Mouse (Mus musculus): ENCODE data around the gene Trnt1. TPM values are rescaled to one million over a fixed set of nuclear protein-coding genes. Genes with fewer than 3 reads are reported as not detected.
A peak's percentile ranks its signal among the peaks of the same experiment; 100 is the strongest.

The Trnt1 gene
- polyA plus RNA-seq, 1 experiment from 2014 or later: 79.9 TPM

DNA sequence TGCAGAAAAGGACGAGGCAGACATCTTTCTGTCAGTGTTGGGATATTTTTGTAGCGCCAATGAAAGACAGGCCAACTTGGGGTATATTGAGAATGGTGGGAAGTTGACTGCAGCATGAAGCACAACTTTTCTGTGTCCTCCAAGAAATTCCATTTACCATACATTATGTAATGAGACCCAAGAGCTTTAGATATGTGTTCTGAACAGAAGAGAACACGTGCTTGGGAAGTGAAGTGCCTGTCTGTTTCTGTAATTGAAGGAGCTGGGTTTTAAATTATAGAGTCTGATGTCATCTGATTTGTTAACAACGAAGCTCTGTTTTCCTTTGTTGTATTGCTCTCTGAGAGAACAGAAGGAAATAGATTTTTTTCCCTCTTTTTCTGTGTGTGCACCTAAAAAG lies 1.1 kb downstream of the Trnt1 start:
- no peak for DNase-seq (ENCODE audit: low spot score)

DNA sequence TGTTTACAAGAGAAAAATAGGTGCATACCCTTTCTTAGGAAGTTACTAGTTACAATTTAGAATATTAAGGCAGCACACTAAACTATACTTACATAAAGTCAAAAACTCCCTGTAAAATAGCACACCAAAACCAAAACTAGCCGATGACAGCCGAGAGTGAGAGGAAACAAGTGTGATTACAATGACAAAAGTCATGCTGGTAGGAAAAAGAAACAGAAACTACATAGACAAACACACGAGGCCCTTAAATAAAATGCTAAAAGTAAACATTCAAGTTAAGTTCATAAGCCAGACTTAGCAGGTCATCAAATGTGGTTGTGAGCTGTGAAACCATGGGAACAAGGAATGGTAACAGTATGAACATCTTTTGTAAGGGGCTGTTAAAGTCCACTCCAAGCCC lies 18.2 kb downstream of the Trnt1 start:
- DNase-seq (ENCODE audit: low spot score): no peak

DNA sequence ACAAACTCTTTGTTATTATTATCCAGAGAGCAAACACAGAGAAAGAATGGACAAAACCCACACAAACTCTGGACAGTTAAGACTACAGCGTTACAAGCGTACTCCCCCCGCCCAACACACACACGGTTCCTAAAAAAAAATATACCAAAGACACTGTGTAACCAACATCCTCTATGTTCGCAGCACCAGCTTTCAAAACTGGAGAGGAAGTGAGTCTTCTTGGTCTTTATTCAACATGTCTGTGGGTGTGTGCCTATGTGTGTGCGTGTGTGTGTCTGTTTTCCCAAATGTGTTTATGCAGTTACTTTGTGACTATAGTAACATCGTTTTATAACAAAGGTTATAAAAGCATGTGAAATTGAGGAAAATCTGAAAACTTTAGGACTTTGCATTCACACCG lies 22.5 kb downstream of the Trnt1 start:
- DNase-seq (ENCODE audit: low spot score): peak; percentile 12

DNA sequence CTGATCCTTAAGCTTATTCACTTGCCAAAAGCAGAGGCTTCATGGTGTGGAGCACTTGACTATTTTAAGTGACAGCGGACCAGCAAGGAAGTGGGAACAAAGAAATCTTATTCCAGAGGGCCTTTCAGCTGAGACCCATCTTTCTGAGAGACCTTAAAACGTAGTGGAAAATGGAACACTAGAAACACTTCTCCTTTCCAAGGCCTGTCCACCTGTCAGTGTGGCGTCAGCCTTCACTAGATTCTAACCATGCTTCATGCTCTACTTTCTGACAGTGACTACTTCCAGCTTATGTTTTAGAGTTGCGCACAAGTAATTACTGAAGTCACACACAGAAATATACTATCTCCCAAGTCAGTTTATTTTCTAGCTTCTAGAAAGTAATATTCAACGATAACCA lies 23.6 kb downstream of the Trnt1 start:
- DNase-seq (ENCODE audit: low spot score): no peak

DNA sequence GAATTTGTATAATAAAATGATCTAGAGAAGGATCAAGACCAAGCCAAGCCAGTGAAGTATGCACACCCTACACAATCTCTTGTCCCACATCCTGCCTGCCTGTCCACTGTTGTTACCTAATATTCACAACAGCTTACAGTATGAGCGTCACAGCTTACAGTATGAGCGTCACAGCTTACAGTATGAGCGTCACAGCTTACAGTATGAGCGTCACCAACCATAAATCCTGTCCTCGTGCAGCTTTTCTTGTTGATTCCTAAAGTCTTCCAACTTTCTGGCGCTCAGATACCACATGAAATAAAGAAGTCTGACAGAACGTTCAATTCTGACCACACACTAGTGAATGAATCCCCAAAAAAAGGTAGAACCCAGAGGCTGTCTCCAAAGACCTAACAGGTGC lies 24.2 kb downstream of the Trnt1 start:
- no peak for DNase-seq (ENCODE audit: low spot score)

DNA sequence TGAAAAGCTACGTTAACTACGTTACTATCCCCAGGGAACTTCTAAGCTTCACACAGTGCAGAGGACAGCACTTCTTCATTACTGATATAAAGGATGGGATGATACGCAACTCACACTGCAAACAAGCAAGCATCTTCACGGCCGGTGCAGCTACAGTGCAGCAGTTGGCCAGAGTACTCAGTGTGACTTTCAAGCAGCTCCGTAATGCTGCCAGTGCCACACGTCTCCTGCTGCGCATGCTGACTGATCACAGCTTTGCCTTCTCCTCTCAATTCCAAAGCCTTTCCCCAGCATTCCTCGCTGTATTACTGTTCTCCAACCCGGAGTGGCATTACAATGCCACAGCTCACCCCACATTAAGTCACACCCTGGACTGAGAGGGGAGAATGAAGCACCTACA lies 24.7 kb downstream of the Trnt1 start:
- DNase-seq (ENCODE audit: low spot score): peak; percentile 3

DNA sequence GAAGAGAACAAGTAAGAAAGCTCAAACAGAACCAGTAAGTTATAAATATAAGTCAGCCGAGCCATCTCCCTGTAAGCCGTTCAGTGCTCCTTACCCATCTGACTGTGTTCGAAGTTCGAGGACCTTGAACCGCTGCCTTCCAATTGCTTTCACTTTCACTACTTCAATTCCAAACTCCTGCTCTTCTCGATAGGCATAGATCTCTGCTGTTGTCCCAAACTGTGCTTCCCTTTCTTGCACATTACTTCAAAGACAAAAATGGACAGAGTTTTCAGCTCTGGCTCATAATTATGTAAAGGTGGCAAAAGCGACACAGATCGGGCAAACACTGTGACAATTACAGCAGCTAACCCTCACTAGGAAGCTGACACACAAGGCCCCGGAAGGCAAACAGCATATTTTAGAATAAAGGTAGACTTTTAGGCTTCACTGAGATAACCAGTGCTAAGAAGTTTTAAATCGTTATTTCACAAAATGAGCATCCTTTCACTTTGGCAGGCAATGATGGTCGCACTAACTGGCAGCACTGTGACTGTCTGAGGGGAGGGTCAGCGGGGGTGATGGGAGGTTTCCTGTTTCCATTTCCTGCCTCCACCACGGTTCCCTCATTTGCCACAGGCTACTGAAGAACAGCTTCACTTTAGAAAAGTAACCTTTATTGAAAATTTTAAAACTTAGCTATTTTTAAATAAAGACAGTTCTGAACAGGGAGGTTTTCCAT lies 25.3 kb downstream of the Trnt1 start:
- peak; percentile 51 for DNase-seq (ENCODE audit: low spot score)

DNA sequence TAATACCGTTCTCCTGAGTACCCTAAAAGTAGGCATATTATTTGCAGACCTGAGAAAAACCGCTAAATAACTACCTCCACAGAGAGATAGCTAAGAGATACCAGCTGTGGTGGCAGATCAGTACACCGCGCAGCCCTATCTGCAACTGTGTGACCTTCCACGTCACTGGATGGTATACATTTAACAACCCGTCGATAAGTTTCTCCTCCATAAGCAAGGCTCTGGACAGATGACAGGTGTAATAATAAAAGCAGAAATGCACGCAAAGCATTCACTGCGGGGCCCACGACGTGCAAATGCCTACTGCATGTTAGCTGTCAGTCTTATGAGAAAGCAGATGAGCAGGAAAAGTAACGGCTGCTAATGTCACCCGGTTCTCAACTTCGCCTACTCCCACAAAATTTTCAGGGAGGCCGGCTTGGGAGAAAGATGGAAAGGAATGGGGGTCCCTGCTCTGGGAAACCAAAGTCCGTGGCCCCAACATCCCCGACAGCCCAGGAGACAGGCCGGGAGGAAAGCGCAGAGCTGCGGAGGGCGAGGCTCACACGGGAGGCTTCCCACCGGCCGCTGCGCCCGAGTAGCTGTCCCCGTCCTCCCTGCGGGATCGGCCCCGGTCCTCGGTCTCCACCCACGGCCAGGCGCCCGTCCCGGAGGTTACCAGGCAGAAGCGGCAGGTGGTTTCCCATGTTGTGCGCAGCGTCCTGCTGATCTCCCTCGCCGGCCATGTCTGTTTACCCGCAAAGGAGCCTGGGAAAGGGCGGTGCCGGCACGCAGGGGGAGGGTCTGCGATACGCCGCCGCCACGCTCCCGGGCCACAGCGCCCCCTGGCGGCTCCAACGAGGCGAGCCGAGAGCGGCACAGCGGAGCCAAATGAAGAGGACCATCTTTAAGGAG lies 30.7 kb downstream of the Trnt1 start, which contains the start of gene Crbn:
TSS of gene Crbn (minus strand) at position 745 of the 894 bp plus-strand sequence.
- DNase-seq (ENCODE audit: low spot score): peak; percentile 91

DNA sequence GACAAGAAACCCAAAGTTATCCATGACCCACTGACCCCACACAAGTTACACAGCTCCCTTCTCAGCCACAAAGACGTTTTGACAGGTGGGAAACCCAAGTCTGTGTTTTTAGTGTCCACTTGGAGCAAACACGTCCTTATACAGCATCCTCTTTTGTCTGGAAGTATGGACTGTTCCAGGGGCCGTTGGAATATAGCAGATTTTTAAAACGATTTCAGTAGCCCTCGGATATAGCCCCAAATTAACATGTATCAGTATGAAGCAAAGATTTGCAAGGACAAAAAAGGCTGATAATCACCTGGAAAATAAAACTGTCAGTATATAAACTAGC lies 31.3 kb downstream of the Trnt1 start:
- DNase-seq (ENCODE audit: low spot score): no peak

DNA sequence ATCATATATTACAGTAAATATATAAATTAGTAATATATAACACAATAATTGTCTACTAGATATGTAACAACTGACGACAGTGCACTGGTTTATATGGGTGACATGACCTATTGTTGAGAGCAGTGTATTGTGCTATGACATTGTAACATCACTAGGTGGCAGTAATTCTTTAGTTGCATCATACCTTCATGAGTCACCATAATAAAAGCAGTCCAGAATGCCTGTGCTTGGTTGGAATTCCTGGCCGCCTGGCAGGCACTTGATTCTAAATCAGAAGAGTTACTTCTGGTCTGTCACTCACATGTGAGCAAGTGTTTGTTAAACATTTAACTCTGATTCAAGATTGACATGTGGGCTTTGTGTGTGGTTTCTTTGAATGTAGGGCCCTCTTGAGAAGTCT lies 36.0 kb downstream of the Trnt1 start:
- DNase-seq (ENCODE audit: low spot score): peak; percentile 28

DNA sequence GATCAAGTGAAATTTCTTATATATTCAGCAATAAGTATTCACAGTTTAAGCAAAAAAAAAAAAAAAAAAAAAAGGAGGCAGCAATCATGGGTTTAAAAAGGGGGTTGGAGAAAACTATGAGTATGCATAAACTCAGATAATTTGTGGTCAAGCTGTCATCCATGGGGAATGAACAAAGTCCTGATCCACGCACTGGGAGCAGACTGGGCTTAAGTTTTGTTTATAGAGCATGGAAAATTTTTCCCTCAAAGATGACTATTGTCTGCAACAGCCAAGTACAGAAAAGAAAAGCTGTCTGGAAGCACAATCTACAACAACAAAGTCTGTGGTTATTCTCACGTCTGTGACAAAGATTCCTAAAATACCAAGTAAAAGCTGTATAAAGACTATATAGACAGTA lies 40.2 kb downstream of the Trnt1 start:
- no peak for DNase-seq (ENCODE audit: low spot score)

DNA sequence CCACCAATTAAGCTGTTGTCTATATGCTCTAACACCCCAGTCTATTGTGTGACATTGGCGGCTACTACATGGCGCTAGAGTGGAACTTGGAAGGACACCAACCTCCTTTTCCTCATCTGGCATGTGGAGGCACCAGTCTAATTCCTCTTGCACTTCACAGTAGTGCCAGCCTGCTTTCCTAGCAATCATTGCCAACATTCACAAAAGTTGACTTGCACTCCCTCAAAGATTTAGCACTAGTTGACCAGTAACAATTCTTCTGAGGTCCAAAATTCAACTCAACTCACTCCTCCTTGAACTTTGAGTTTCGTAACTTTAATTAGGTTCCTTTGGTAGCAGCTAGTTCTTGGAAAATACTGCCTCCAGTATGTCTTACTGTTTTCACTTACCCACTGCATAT lies 41.8 kb downstream of the Trnt1 start:
- DNase-seq (ENCODE audit: low spot score): no peak

DNA sequence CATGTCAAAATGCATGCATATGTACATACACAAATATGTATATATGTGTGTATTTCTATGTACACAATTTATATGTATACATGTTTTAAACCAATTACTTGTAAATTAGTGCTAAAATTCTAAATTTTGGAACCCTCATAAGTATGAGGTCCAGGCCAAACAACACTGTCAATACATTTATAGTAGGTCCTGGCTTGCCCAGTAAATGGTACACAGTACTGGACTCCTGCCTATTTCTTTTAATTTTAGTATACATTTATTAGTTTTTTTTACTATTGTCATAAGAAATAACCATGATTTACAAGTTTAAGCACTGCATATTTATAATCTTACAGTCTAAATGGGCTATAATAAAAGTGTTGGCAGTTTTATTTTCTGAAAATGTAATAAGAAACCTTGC lies 50.3 kb downstream of the Trnt1 start:
- DNase-seq (ENCODE audit: low spot score): no peak

DNA sequence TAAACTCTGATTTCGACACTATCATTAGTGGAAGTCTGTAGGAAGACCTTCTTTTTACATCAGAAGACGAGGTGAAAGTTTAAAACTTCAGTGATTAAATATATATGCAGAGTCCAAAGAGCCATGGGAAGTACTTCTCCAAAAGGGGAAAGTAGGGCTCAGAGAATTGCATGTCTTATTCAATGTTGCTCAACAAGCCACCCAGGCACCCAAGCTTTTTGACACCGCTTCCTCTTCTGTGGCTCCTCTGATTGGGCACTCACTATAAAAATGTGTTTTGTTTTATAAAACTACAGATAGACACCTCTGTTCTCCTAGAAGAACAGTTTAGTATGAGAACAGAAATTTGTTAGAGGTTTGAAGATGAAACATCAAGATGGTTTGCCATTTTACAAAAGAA lies 51.0 kb downstream of the Trnt1 start:
- DNase-seq (ENCODE audit: low spot score): no peak

DNA sequence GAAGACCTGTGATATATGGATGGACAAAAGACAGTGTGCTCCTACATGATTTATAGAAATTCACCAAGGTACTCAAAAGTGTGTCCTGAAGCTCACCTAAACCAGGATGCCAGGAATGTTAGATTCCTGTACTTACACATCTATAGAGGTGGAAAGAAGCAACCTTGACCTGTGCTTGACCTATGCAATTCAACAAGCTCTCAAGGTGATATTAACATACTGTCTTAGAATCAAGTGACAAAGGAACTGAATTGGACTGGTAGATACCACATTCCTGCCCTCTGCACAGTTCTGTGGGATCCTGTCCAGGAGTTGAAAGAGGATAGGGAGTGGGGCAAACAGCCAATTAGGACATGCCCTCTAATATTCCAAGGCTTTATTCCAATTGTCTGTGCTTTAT lies 51.6 kb downstream of the Trnt1 start:
- DNase-seq (ENCODE audit: low spot score): no peak

DNA sequence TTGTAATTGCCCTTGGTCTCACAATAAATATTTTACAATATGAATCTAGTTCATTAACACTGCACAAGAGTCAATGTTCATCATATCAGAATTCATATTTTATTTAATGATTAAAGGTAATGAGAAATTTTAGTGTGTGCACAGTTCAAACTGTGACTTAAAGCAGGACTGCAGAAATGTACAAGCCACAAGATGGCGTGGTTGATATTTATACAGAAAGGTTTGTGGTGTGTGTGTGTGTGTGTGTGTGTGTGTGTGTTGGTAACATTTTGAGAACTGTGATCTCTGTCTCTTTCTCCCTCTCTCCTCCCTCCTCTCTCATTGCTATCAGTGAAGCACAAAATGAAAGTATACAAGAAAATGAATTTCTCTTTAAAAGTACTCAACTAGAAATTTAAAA lies 53.4 kb downstream of the Trnt1 start:
- DNase-seq (ENCODE audit: low spot score): no peak

Other genes with a start within 250 kb of the Trnt1 start
- gene Il5ra, start 20.1 kb upstream of the Trnt1 start, polyA plus RNA-seq (2015; fragmentation: Nextera tagmentation; extraction: Ambion mirVana): 0.89 and 1.2 TPM in 2 replicates
- gene Crbn, start 31.0 kb downstream of the Trnt1 start, polyA plus RNA-seq (2015; fragmentation: Nextera tagmentation; extraction: Ambion mirVana): 66.4 and 69.5 TPM in 2 replicates